Mouse (Mus musculus) cerebellum, postnatal 14 days (tissue): ENCODE data around the gene Ptpn14.

Experiments used
- DNase-seq, 2 experiments: peaks; one replicate each; pipeline ENCODE4 v3.0.0; 2021; ENCODE audit warnings: mixed read lengths in 2 of 2

The Ptpn14 gene

DNA sequence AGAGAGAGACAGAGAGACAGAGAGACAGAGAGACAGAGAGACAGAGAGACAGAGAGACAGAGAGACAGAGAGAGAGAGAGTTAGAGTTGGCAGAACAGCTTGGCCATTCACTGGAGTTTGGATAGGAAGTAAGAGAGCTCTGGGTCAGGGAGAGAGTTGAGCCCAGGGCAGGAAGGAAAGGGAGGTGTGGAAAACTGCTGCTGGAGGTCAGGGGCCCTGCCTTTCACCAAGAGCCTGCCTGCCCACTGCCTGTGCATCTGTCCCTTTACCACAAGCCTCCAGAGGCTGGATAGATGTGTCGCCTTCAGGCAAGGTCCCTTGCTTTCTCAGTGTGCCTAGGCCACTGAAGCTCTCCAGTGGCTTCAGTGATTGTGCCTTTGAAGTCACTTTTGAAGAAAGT, 46.7 kb downstream of the Ptpn14 start:
- DNase-seq = no peak

- no peak for DNase-seq
These were observed 49.1 kb downstream of the Ptpn14 start for GRCm38 (mm10) chr1:189777207-189777606.

GRCm38 (mm10) chr1:189778343-189778742, 50.3 kb downstream of the Ptpn14 start:
- DNase-seq = no peak

- no peak for DNase-seq
These were observed 51.2 kb downstream of the Ptpn14 start for GRCm38 (mm10) chr1:189779226-189779625.

DNA sequence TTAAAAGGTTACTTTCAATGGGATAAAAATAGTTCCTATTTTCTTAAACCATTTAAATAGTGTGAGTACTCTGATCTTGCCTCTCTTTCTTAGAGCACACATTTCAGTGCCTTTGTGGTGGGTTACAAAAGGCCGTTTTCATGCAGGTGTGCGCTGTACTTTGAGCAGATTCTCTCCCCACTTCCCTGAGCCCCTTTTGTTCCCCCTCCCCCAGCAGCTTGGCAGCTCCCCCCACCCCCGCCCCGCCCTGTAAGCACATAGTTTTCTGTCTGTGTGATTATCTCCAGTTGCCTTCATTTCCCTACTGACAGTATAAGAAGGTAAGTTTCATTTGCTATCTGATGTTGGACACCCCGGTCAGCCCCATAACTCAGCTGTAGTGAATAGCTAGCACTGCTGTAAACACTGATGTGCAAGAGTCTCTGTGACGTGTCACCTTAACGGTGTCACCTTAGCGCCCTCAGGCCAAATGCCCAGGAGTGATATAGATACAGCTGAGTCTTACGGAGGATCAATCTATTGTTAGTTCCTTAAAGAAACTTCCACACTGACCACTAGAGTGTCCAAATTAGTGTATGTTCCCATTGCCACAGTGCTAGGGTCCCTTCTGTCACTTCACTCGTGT, 53.8 kb downstream of the Ptpn14 start:
- DNase-seq = no peak

DNA sequence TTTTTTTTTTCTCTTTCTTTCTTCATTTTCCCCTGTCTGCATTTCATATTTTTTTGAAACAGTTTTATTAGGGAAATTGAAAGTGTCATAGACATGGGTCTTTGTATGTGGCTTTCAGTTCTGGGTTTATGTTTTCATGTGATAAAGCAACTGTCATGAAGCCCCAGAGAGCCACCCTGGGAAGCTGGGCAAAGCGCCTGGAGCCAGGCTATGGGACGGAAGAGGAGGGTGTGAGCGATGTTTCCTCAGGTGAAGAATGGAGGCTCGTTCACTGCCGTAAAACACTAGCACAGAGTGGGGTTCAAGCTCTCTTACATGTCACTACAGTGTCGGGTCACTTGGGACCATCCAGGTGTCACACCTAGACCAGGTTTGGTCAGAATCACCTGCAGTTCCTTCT, 54.6 kb downstream of the Ptpn14 start:
- no peak for DNase-seq

DNA sequence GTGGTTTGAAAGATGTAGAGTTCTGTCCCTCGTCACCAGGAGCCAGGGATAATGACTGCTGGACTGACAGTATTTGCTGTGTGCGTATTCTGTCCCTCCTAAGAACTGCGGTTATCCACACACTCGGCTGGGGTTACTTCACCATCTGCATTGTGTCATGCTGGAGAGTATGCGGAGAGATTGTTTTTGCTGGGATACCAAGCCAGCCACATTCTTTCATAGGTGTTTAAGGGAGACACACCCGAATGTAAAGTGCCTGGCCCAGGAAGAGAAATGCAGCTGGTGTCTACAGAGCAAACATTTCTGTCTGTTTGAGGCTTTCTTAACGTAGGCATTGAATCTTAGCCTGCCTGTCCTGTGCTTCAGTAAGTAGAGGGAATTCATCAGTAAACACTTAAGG, 56.4 kb downstream of the Ptpn14 start:
- DNase-seq = no peak

GRCm38 (mm10) chr1:189786707-189787485, 58.8 kb downstream of the Ptpn14 start:
- no peak for DNase-seq

DNA sequence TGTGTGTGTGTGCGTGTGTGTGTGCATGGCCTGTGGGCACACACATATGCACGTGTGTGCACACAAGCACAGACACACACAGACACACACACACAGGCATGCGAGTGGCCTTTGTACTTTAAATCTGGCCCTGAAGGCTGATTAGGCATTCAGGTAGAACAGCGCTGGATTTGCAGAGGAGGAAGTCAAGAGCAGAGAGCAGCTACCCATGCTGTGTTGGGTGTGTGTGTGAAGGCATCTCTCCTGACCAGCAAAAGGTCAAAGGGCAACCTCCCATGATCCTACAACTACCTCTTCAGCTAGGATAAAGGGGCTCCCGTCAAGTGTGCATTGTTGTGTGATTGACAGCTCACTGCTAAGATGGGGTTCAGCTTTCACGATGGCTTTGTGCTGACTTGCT, 61.5 kb downstream of the Ptpn14 start:
- no peak for DNase-seq

- no peak for DNase-seq
These were observed 62.6 kb downstream of the Ptpn14 start for GRCm38 (mm10) chr1:189790666-189791065.

DNA sequence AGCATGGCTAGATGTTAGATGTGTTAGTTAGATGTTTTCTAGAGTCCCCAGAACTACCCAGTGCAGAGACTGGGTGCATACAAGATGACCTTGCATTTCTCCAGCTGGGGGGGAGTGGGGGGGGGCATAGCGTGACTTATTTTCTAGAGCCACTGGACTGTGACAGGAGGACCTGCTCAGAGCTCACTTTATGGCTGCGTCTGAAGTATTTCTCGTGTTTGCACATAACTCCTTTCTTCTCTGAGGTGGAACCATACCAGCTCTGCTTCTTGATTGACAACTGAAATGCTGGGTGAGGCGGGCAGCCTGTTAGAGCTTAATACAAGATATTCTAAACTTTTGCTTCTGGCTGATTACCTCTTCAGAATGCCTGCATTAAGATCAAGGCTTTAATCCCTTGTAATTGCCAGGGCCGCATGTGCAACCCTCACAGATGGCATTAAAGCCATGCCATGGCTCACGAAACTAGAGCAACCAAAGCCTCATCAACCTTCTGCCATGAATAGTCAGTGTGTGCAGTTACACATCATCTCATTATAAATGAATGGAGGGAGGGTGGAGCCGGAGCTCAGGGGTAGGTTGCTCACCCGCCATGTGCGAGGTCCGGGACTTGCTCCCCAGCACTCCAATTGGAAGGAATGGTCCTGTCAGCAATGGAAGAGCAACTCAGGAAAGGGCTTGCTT, 63.6 kb downstream of the Ptpn14 start:
- no peak for DNase-seq

GRCm38 (mm10) chr1:189792560-189793195, 64.6 kb downstream of the Ptpn14 start:
- DNase-seq = no peak

- no peak for DNase-seq
These were observed 70.9 kb downstream of the Ptpn14 start for GRCm38 (mm10) chr1:189798949-189799348.

DNA sequence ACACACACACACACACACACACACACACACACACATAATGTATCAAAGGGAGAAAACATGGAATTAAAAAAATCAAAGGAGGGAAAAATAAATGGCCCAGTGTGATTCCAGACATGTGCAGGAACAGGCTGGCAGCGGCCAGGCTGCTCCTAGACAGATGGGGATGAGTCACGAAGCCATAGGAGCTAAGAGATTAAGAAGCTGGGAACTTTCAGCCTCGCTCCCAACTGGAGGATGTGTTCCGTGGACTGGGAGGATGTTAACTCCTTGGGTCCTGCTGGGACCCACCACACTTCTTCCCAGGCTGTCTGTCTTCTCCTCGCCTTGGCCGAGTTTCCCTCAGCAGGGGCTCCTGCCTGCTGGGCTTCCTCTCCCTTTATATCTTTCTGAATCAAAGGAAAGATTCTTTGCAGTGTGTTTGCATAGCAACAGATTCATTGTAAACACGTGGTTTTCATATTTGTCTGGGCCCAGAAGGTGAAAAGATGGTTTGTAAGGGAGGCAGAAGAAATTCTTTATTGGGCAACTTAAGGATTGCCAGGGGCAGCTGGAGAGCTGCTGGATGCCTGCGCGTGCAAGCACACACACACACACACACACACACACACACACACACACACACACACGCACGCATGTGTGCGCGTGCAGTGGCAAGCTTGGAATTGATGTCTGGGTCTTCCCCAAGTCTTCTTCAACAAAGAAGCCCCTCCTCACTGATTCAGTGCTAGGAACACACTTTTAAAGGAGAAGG, 72.3 kb downstream of the Ptpn14 start:
- no peak for DNase-seq

GRCm38 (mm10) chr1:189801303-189801702, 73.2 kb downstream of the Ptpn14 start:
- DNase-seq = no peak

DNA sequence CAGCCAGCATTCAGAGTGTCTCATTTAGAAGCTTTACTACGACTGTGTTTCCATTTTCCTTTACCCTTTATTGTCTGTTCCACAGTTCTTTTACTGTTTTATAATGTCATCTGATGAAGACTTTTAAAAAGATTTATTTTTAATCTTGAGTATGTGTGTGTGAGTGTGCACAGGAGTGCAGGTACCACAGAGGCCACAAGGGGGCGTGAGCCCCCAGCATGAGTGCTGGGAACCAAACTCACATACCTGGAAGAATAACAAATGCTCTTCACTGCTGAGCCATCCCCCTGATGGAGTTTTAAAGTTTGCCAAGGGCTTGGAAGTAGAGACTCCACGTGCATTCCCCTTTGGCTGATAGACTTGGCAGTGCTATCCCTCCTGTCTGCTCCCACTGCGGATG, 74.5 kb downstream of the Ptpn14 start:
- no peak for DNase-seq

- no peak for DNase-seq
These were observed 75.7 kb downstream of the Ptpn14 start for GRCm38 (mm10) chr1:189803742-189804141.

GRCm38 (mm10) chr1:189806533-189807297, 78.6 kb downstream of the Ptpn14 start:
- DNase-seq = no peak

DNA sequence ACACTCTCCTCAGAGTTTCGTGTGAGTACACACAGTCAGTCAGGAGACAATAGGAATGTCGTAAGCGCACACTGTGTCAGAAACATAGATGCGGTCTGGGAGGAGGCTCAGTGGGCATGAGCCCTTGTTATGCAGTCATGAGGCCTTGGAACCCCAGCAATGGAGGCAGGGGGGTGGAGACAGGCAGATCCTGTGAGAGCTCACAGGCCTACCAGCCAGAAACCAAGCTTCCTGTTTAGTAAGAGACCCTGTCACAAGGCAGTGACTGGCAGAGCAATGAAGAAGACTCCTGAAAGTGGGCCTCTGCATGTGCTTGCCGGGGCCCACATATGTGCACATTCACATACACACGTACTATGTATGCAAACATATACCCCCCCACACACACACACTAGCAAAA, 79.9 kb downstream of the Ptpn14 start:
- DNase-seq = no peak

- DNase-seq = no peak
These were observed 80.4 kb downstream of the Ptpn14 start for GRCm38 (mm10) chr1:189808453-189808852.

DNA sequence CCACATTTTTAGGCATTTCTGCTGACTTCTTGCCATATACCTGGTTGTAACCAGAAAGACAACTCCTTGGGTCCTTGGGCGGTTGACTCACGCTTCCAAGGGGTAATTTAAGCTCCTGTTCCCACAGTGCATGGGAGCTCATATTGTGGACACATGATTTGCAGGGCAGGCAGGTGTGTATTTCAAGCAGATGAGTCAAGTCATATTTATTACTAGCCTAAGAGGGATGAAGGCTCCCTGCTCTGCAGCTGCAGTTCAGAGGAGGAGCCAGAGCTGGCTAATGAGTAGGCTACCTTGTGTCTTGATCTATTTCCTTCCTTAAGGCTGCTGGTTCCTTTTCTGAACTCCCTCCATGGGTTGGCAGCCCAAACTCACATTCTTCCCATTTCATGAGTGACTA, 83.7 kb downstream of the Ptpn14 start:
- DNase-seq = no peak

DNA sequence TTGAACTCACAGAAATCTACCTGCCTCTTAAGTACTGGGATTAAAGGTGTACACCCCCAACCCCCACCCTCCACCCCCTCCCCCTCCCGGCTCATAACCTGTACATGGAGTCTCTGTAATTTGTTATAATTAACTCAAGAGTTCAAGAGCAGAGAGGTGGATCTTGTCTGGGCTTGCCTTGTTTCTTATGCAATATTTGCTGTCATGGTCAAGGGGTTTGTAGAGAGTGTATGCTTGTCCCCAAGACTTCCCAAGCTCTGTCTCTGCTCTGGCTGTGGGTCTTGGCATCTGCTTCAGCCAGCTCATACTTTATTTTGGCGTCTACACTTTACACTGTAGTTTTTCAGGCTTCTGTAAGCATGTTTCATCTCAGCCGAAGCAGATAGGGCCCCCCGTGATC, 86.3 kb downstream of the Ptpn14 start:
- no peak for DNase-seq
